Mouse (Mus musculus) neural tube, embryonic 11.5 days (tissue): ENCODE measurements around the gene Vegfa. TPM values are rescaled to one million over a fixed set of nuclear protein-coding genes. Genes with fewer than 3 reads are reported as not detected.

ENCODE experiments used
- ATAC-seq: fragments of 200-750 bp; cut with Nextera tagmentation; 2 replicates; pipeline ENCODE4 v1.8.0; 2017; ENCODE audit warnings: moderate number of reproducible peaks, mild to moderate bottlenecking, moderate TSS enrichment, moderate library complexity; ENCODE audit not compliant: insufficient read depth, low FRiP score, low TSS enrichment
- DNase-seq: peaks from one replicate; pipeline ENCODE4 v3.0.0-alpha.2; 2015; ENCODE audit warnings: low spot score
- H3K27ac ChIP-seq: fragments of 300-500 bp; sonication (generic); 2 replicates; pipeline ENCODE4 v1.5.1; 2014; ENCODE audit warnings: low read depth, mild to moderate bottlenecking, low read length
- H3K27me3 ChIP-seq: fragments of 300-500 bp; sonication (generic); 2 replicates; pipeline ENCODE4 v1.6.1; 2014; ENCODE audit warnings: mild to moderate bottlenecking, low read length, mixed read lengths; ENCODE audit not compliant: control insufficient read depth, insufficient read depth
- H3K36me3 ChIP-seq: fragments of 300-500 bp; sonication (generic); 2 replicates; pipeline ENCODE4 v1.6.1; 2014; ENCODE audit warnings: mild to moderate bottlenecking, low read length, moderate library complexity, mixed read lengths; ENCODE audit not compliant: control insufficient read depth, insufficient read depth
- H3K4me1 ChIP-seq: fragments of 300-500 bp; sonication (generic); 2 replicates; pipeline ENCODE4 v1.6.1; 2014; ENCODE audit warnings: low read length, mixed read lengths; ENCODE audit not compliant: control insufficient read depth, insufficient read depth
- H3K4me2 ChIP-seq: fragments of 300-500 bp; sonication (generic); 2 replicates; pipeline ENCODE4 v1.6.1; 2014; ENCODE audit warnings: low read depth, mild to moderate bottlenecking, moderate library complexity
- H3K4me3 ChIP-seq: fragments of 300-500 bp; sonication (generic); 2 replicates; pipeline ENCODE4 v1.5.1; 2014; ENCODE audit warnings: low read depth, low read length
- H3K9ac ChIP-seq: fragments of 300-500 bp; sonication (generic); 2 replicates; pipeline ENCODE4 v1.6.1; 2014; ENCODE audit warnings: mild to moderate bottlenecking, low read length
- H3K9me3 ChIP-seq: fragments of 300-500 bp; sonication (generic); 2 replicates; pipeline ENCODE4 v1.6.1; 2016; ENCODE audit warnings: low read length; ENCODE audit not compliant: control insufficient read depth
- WGBS: fragments of 180-500 bp; shearing (Covaris S2); extraction: QIAGEN DNeasy Blood & Tissue Kit; methylation state at CpG from one replicate; pipeline ENCODE4 v1.1.7; 2014; 5-methylcytosine and 5-hydroxymethylcytosine counted together
- polyA plus RNA-seq: library from polyadenylated mRNA; unstranded; fragments of >200 nt; fragmentation: Nextera tagmentation; extraction: Ambion mirVana; gene quantifications from 2 replicates; pipeline ENCODE4 v1.2.1, GENCODE M21; 2014

Vegfa gene
- 2.3 and 3.4 TPM in 2 replicates for polyA plus RNA-seq

- WGBS, result under 1% methylated on average over 40 of the region's 40 CpGs
- peak; percentile 92 for DNase-seq
Observed at GRCm38 (mm10) chr17:46032257-46032991, at the start of gene Vegfa. Gene Vegfa (minus strand): TSS chr17:46032369.

GRCm38 (mm10) chr17:46081657-46082056, 49.5 kb upstream of the Vegfa start:
- 70% methylated on average over 7 of the region's 7 CpGs for WGBS
- Histone ChIP-seq H3K27me3 (no peaks in the 10 kb centered on the region), H3K27ac (no peak overlapping the region), H3K36me3 (no peaks in the 10 kb centered on the region), H3K4me1 (peaks cover 4% of the 10 kb centered on the region), H3K4me3 (no peak overlapping the region), H3K4me2 (no peak overlapping the region), H3K9me3 (no peaks in the 10 kb centered on the region), H3K9ac (no peak overlapping the region)
- ATAC-seq (no peak), DNase-seq (no peak)

More at GRCm38 (mm10) chr17:46032257-46032991, at the start of gene Vegfa:
- Histone ChIP-seq H3K9ac (peak within 1 kb of the TSS; percentile 94), H3K4me2 (peak within 1 kb of the TSS; percentile 89), H3K27me3 (no peaks in the 10 kb centered on the region), H3K36me3 (no peaks in the 10 kb centered on the region), H3K27ac (peak within 1 kb of the TSS; percentile 81), H3K4me3 (peak within 1 kb of the TSS; percentile 91), H3K9me3 (no peaks in the 10 kb centered on the region), H3K4me1 (peaks cover 23% of the 10 kb centered on the region)
- peak; percentile 76 for ATAC-seq

GRCm38 (mm10) chr17:46081042-46081441, 48.9 kb upstream of the Vegfa start:
- peaks cover 4% of the 10 kb centered on the region for H3K4me1 ChIP-seq
- no peak for ATAC-seq
- H3K36me3 ChIP-seq, result no peaks in the 10 kb centered on the region
- no peak overlapping the region for H3K9ac ChIP-seq
- no peak overlapping the region for H3K27ac ChIP-seq
- H3K9me3 ChIP-seq, result no peaks in the 10 kb centered on the region
- H3K4me2 ChIP-seq, result no peak overlapping the region
- H3K27me3 ChIP-seq, result no peaks in the 10 kb centered on the region
- peak; percentile 8 for DNase-seq
- no peak overlapping the region for H3K4me3 ChIP-seq
- WGBS, result 74% methylated on average over 5 of the region's 5 CpGs

- H3K4me2 ChIP-seq, result no peak overlapping the region
- ATAC-seq (no peak), DNase-seq (peak; percentile 10)
- no peak overlapping the region for H3K27ac ChIP-seq
- H3K4me3 ChIP-seq, result no peak overlapping the region
- H3K36me3 ChIP-seq, result no peaks in the 10 kb centered on the region
- no peaks in the 10 kb centered on the region for H3K9me3 ChIP-seq
- no peak overlapping the region for H3K9ac ChIP-seq
- 45% methylated on average over 7 of the region's 7 CpGs for WGBS
- peaks cover 4% of the 10 kb centered on the region for H3K4me1 ChIP-seq
- H3K27me3 ChIP-seq, result no peaks in the 10 kb centered on the region
Observed at GRCm38 (mm10) chr17:46080388-46080787, 48.2 kb upstream of the Vegfa start.

GRCm38 (mm10) chr17:46079037-46079436, 46.9 kb upstream of the Vegfa start:
- no peaks in the 10 kb centered on the region for H3K9me3 ChIP-seq
- peak; percentile 7 for DNase-seq
- H3K27ac ChIP-seq, result no peak overlapping the region
- H3K4me1 ChIP-seq, result peaks cover 4% of the 10 kb centered on the region
- no peaks in the 10 kb centered on the region for H3K27me3 ChIP-seq
- H3K4me2 ChIP-seq, result no peak overlapping the region
- WGBS, result 80% methylated on average over 2 of the region's 2 CpGs
- H3K9ac ChIP-seq, result no peak overlapping the region
- H3K36me3 ChIP-seq, result no peaks in the 10 kb centered on the region
- H3K4me3 ChIP-seq, result no peak overlapping the region
- no peak for ATAC-seq

GRCm38 (mm10) chr17:46077921-46078534, 45.9 kb upstream of the Vegfa start:
- ATAC-seq, result no peak
- 91% methylated on average over 12 of the region's 12 CpGs for WGBS

GRCm38 (mm10) chr17:46076260-46076551, 44.0 kb upstream of the Vegfa start:
- H3K9ac ChIP-seq, result no peak overlapping the region
- WGBS, result 73% methylated on average over 1 of the region's 1 CpGs
- DNase-seq, result no peak
- no peak for ATAC-seq
- H3K27ac ChIP-seq, result no peak overlapping the region
- no peaks in the 10 kb centered on the region for H3K36me3 ChIP-seq
- no peak overlapping the region for H3K4me2 ChIP-seq
- H3K4me1 ChIP-seq, result no peaks in the 10 kb centered on the region
- no peak overlapping the region for H3K4me3 ChIP-seq
- no peaks in the 10 kb centered on the region for H3K27me3 ChIP-seq
- H3K9me3 ChIP-seq, result no peaks in the 10 kb centered on the region

More at GRCm38 (mm10) chr17:46077921-46078534, 45.9 kb upstream of the Vegfa start:
- Histone ChIP-seq H3K9ac (no peak overlapping the region), H3K27me3 (no peaks in the 10 kb centered on the region), H3K9me3 (no peaks in the 10 kb centered on the region), H3K4me2 (no peak overlapping the region), H3K4me1 (peaks cover 4% of the 10 kb centered on the region), H3K27ac (no peak overlapping the region), H3K36me3 (no peaks in the 10 kb centered on the region), H3K4me3 (no peak overlapping the region)
- DNase-seq, result no peak

- Histone ChIP-seq H3K4me1 (no peaks in the 10 kb centered on the region), H3K4me3 (no peak overlapping the region), H3K9ac (no peak overlapping the region), H3K27me3 (no peaks in the 10 kb centered on the region), H3K27ac (no peak overlapping the region), H3K9me3 (no peaks in the 10 kb centered on the region), H3K36me3 (no peaks in the 10 kb centered on the region), H3K4me2 (no peak overlapping the region)
- DNase-seq (no peak), ATAC-seq (no peak)
- WGBS, result 80% methylated on average over 5 of the region's 5 CpGs
Observed at GRCm38 (mm10) chr17:46075551-46076259, 43.5 kb upstream of the Vegfa start.
